Mouse (Mus musculus) C2C12 (cell line): ENCODE data around the gene Slc6a2.

Experiments
- CEBPB ChIP-seq: IDR thresholded peaks from one replicate; pipeline ENCODE4 v1.6.1; 2011; ENCODE audit warnings: low read depth, mild to moderate bottlenecking, control low read depth, moderate library complexity
- CTCF ChIP-seq: IDR thresholded peaks from one replicate; pipeline ENCODE4 v1.5.1; 2011; ENCODE audit not compliant: control insufficient read depth, insufficient read depth, insufficient read length
- FOSL1 ChIP-seq: IDR thresholded peaks from one replicate; pipeline ENCODE4 v1.8.0; 2011; ENCODE audit warnings: mild to moderate bottlenecking, low read length; ENCODE audit not compliant: poor library complexity, insufficient read depth, severe bottlenecking
- MAX ChIP-seq: IDR thresholded peaks from one replicate; pipeline ENCODE4 v1.6.1; 2011; ENCODE audit warnings: mild to moderate bottlenecking, control low read depth
- MYOD1 ChIP-seq: IDR thresholded peaks from one replicate; pipeline ENCODE4 v1.6.1; 2011; ENCODE audit warnings: low read depth; ENCODE audit not compliant: control insufficient read depth, insufficient read length
- MYOG ChIP-seq: IDR thresholded peaks from one replicate; pipeline ENCODE4 v1.6.1; 2011; ENCODE audit not compliant: control insufficient read depth, insufficient read length; ENCODE audit errors: extremely low read depth
- USF1 ChIP-seq: IDR thresholded peaks from one replicate; pipeline ENCODE4 v1.6.1; 2011; ENCODE audit warnings: low read depth, mild to moderate bottlenecking, control low read depth, moderate library complexity

DNA sequence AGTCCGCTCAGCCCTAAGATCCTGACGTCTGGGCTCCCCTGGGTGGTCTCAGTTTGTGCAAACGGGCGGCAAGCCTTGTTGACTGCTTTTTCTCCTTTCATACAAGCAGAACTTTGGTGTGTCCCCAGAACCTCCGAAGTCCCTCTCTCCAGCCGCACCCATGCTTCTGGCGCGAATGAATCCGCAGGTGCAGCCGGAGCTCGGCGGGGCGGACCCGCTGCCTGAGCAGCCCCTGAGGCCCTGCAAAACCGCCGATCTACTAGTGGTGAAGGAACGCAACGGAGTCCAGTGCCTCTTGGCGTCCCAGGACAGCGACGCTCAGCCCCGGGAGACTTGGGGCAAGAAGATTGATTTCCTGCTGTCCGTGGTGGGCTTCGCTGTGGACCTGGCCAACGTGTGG is 1.2 kb downstream of the Slc6a2 start:
- TF ChIP-seq CTCF (no peak), USF1 (no peak), MYOG (no peak), CEBPB (no peak), MAX (no peak), FOSL1 (no peak), MYOD1 (no peak)
